Mouse (Mus musculus) hindbrain, postnatal 0 days (tissue): ENCODE measurements around the gene Map2k6. TPM values are rescaled to one million over a fixed set of nuclear protein-coding genes. Genes with fewer than 3 reads are reported as not detected.

ENCODE experiments used
- ATAC-seq: fragments of 200-750 bp; cut with Nextera tagmentation; 2 replicates; pipeline ENCODE4 v1.8.0; 2017; ENCODE audit warnings: mild to moderate bottlenecking, moderate TSS enrichment, moderate library complexity
- DNase-seq: peaks from one replicate; pipeline ENCODE4 v3.0.0-alpha.2; 2015; ENCODE audit warnings: low spot score
- H3K27ac ChIP-seq: fragments of 300-500 bp; sonication (generic); 2 replicates; pipeline ENCODE4 v1.5.1; 2014; ENCODE audit warnings: mild to moderate bottlenecking
- H3K27me3 ChIP-seq: fragments of 300-500 bp; sonication (generic); 2 replicates; pipeline ENCODE4 v1.6.1; 2014; ENCODE audit warnings: low read length, mixed read lengths; ENCODE audit not compliant: insufficient read depth
- H3K36me3 ChIP-seq: fragments of 300-500 bp; sonication (generic); 2 replicates; pipeline ENCODE4 v1.6.1; 2014; ENCODE audit warnings: low read length, mixed read lengths; ENCODE audit not compliant: insufficient read depth
- H3K4me1 ChIP-seq: fragments of 300-500 bp; sonication (generic); 2 replicates; pipeline ENCODE4 v1.6.1; 2014; ENCODE audit warnings: antibody characterized with exemption, low read length, mixed read lengths; ENCODE audit not compliant: insufficient read depth
- H3K4me2 ChIP-seq: fragments of 300-500 bp; sonication (generic); 2 replicates; pipeline ENCODE4 v1.6.1; 2014; ENCODE audit warnings: low read depth, mild to moderate bottlenecking, low read length, moderate library complexity, mixed read lengths
- H3K4me3 ChIP-seq: fragments of 300-500 bp; sonication (generic); 2 replicates; pipeline ENCODE4 v1.5.1; 2014; ENCODE audit warnings: low read length
- H3K9ac ChIP-seq: fragments of 300-500 bp; sonication (generic); replicated peaks from 2 replicates; pipeline ENCODE4 v1.6.1; 2014; ENCODE audit warnings: mild to moderate bottlenecking, low read length, moderate library complexity, mixed read lengths
- H3K9me3 ChIP-seq: fragments of 300-500 bp; sonication (generic); 2 replicates; pipeline ENCODE4 v1.6.1; 2016; ENCODE audit warnings: low read length, mixed read lengths
- CTCF ChIP-seq: IDR thresholded peaks from 2 replicates; pipeline ENCODE4 v1.5.1; 2016; ENCODE audit warnings: antibody characterized with exemption, control low read depth, low read depth
- WGBS: fragments of 180-500 bp; shearing (Covaris S2); extraction: QIAGEN DNeasy Blood & Tissue Kit; methylation state at CpG from one replicate; pipeline ENCODE4 v1.1.7; 2014; 5-methylcytosine and 5-hydroxymethylcytosine counted together
- polyA plus RNA-seq: library from polyadenylated mRNA; unstranded; fragments of >200 nt; fragmentation: Nextera tagmentation; extraction: Ambion mirVana; gene quantifications from 2 replicates; pipeline ENCODE4 v1.2.1, GENCODE M21; 2015
- total RNA-seq: library from RNA; depleted of rRNA; stranded (reverse); fragments of >200 nt; gene quantifications from 2 replicates; pipeline ENCODE4 v1.2.3, GENCODE M21; 2014

Map2k6 gene
- total and polyA plus RNA-seq, 2 experiments from 2014 or later, result 16.3 to 21.2 TPM

DNA sequence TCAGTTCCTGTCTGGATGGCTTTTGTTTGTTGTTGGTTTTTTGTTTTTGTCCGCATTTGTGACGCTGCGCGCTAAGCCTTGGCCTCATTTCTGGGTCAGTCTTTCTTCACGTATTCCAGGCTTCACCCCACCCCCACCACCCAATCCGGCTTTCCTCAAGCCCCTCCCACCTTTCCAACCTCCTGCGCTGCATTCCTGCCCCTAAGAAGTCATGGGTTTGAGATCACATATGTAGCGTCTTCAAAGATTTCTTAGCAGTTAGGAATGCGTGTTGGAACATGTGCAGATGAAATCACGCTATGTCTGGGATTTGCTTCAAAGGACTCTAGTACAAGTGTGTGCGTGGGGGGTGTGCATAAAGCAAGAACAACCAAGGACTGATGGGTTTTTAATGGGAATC is 50.3 kb downstream of the Map2k6 start:
- no peak for TF ChIP-seq CTCF
- Histone ChIP-seq H3K27me3 (no peaks in the 10 kb centered on the region), H3K9ac (0 out of 2 replicates have a peak overlapping the region, but pooled peaks have one; percentile 21), H3K4me1 (peaks cover 22% of the 10 kb centered on the region), H3K4me3 (peak overlapping the region; percentile 13), H3K27ac (0 out of 2 replicates have a peak overlapping the region, but pooled peaks have one; percentile 12), H3K9me3 (no peaks in the 10 kb centered on the region), H3K36me3 (no peaks in the 10 kb centered on the region), H3K4me2 (peak overlapping the region; percentile 53)
- ATAC-seq (0 out of 2 replicates have a peak, but pooled peaks have one; percentile 37), DNase-seq (peak; percentile 30)
- WGBS, result 12% methylated on average over 11 of the region's 11 CpGs

- peak; percentile 60 for DNase-seq
- Histone ChIP-seq H3K4me3 (no peak overlapping the region), H3K9ac (no peak overlapping the region), H3K27ac (no peak overlapping the region; the same call in 1 of the 2 replicates), H3K36me3 (no peaks in the 10 kb centered on the region), H3K4me1 (peaks cover 22% of the 10 kb centered on the region), H3K9me3 (no peaks in the 10 kb centered on the region), H3K27me3 (no peaks in the 10 kb centered on the region), H3K4me2 (no peak overlapping the region)
- WGBS, result 31% methylated on average over 15 of the region's 15 CpGs
- ATAC-seq, result no peak
- TF ChIP-seq CTCF, result no peak
Observed at GRCm38 (mm10) chr11:110450091-110450757, 51.3 kb downstream of the Map2k6 start.

- TF ChIP-seq CTCF, result no peak
- 86% methylated on average over 4 of the region's 4 CpGs for WGBS
- ATAC-seq (no peak), DNase-seq (no peak)
- Histone ChIP-seq H3K27ac (no peak overlapping the region), H3K9ac (no peak overlapping the region), H3K4me3 (no peak overlapping the region), H3K4me2 (no peak overlapping the region), H3K36me3 (no peaks in the 10 kb centered on the region), H3K27me3 (no peaks in the 10 kb centered on the region), H3K4me1 (peaks cover 22% of the 10 kb centered on the region), H3K9me3 (no peaks in the 10 kb centered on the region)
Observed at GRCm38 (mm10) chr11:110450758-110451121, 51.8 kb downstream of the Map2k6 start.

DNA sequence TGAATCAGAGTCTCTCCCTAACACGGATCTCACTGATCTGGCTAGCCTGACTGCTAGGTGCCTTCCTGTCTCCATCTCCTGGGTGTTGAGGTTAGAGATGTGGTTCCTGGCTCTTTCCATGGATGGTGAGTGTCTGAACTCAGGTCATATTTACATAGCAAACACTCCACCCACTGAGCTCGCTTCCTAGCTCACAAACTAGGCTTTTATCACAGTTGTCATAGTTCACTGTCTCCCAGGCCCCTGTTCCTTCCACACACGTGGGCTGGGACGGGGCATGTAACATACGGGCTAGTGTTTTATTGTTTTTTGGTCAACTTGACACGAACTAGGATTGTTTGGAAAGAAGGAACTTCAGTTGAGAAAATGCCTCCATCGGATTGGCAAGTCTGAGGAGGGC is 52.7 kb downstream of the Map2k6 start:
- no peak for TF ChIP-seq CTCF
- WGBS, result 85% methylated on average over 7 of the region's 7 CpGs
- Histone ChIP-seq H3K27ac (no peak overlapping the region), H3K9ac (no peak overlapping the region), H3K4me1 (peaks cover 22% of the 10 kb centered on the region), H3K36me3 (no peaks in the 10 kb centered on the region), H3K9me3 (no peaks in the 10 kb centered on the region), H3K4me3 (no peak overlapping the region), H3K27me3 (no peaks in the 10 kb centered on the region), H3K4me2 (no peak overlapping the region)
- ATAC-seq, result no peak
- no peak for DNase-seq

DNA sequence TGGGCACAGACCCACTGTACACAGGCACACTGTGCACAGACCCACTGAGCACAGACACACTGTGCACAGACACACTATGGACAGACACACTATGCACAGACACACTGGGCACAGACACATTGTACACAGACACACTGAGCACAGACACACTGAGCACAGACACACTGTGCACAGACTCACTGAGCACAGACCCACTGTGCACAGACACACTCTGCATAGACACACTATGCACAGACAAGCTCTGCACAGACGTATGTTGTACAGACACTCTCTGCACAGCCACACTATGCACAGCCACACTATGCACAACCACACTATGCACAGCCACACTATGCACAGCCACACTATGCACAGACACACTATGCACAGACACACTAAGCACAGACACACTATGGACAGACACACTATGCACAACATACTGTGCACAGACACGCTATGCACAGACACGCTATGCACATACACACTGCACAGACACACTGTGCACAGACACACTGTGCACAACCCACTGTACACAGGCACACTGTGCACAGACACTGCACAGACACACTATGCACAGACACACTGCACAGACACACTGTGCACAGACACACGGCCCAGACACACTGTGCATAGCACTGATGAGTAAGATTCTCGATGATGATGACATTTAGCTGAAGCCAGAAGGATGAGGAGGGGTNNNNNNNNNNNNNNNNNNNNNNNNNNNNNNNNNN is 54.7 kb downstream of the Map2k6 start:
- no peak for TF ChIP-seq CTCF
- no peaks in the 10 kb centered on the region for H3K27me3 ChIP-seq
- no peaks in the 10 kb centered on the region for H3K9me3 ChIP-seq
- peaks cover 17% of the 10 kb centered on the region for H3K4me1 ChIP-seq
- no peak overlapping the region for H3K4me2 ChIP-seq
- WGBS, result 95% methylated on average over 5 of the region's 5 CpGs
- ATAC-seq (no peak), DNase-seq (no peak)
- H3K27ac ChIP-seq, result no peak overlapping the region
- H3K9ac ChIP-seq, result no peak overlapping the region
- no peak overlapping the region for H3K4me3 ChIP-seq
- H3K36me3 ChIP-seq, result no peaks in the 10 kb centered on the region

DNA sequence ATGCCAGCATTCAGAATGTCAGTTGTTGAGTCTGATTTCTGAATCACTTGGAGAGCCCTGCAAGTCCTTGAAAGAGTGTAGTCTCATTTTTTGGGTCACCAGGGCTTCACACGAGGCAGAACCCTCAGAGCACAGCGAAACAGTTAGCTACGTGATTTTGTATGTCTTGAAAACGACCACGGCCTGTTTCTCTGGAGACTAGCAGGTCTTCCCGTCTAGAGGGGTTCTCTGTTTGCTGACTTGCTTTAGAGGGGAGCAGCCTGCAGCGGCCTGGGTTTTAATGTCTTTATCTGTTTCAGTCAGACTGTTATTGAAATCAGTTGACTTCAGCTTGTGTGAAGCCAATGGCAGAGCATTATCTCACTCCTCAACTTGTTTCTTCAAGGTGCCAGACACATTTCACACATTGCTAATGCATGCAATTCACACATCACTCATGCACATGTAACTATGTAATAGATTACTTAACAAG is 58.6 kb downstream of the Map2k6 start:
- Histone ChIP-seq H3K4me2 (no peak overlapping the region), H3K27me3 (no peaks in the 10 kb centered on the region), H3K4me1 (peaks cover 5% of the 10 kb centered on the region; the same call in 1 of the 2 replicates), H3K36me3 (no peaks in the 10 kb centered on the region), H3K27ac (no peak overlapping the region), H3K4me3 (no peak overlapping the region), H3K9me3 (no peaks in the 10 kb centered on the region), H3K9ac (no peak overlapping the region)
- DNase-seq (no peak), ATAC-seq (no peak)
- no peak for TF ChIP-seq CTCF
- WGBS, result 70% methylated on average over 7 of the region's 7 CpGs
